Mouse (Mus musculus): Measurements from ENCODE around the gene Nup160. TPM values are rescaled to one million over a fixed set of nuclear protein-coding genes. Genes with fewer than 3 reads are reported as not detected.

Nup160 gene
- polyA plus RNA-seq, 1 experiment: 15.1 TPM

- H3K79me2 ChIP-seq (ENCODE audit: control insufficient read depth, insufficient read depth): peaks cover under 1% of the 10 kb centered on the region
- TF ChIP-seq MYOD1 (IDR thresholded peaks at IDR 0.05; ENCODE audit: control insufficient read depth, insufficient read length, low read depth): no peak
- no peak for TF ChIP-seq USF1 (IDR thresholded peaks at IDR 0.05; ENCODE audit: low read depth)
- TF ChIP-seq CTCF (IDR thresholded peaks at IDR 0.05; ENCODE audit: control insufficient read depth, insufficient read depth, insufficient read length): no peak
- no peak for TF ChIP-seq FOSL1 (IDR thresholded peaks at IDR 0.05; ENCODE audit: insufficient read depth, low read length, poor library complexity, severe bottlenecking)
- H3ac ChIP-seq (ENCODE audit: control insufficient read depth, insufficient read length, low read depth): no peak overlapping the region
- peaks cover 45% of the 10 kb centered on the region for H3K36me3 ChIP-seq (ENCODE audit: control insufficient read depth, insufficient read depth)
- no peaks in the 10 kb centered on the region for H3K79me3 ChIP-seq (ENCODE audit: low read depth)
- H3K4me3 ChIP-seq (ENCODE audit: insufficient read depth, poor library complexity, severe bottlenecking): no peak overlapping the region
- no peaks in the 10 kb centered on the region for H3K27me3 ChIP-seq (ENCODE audit: control insufficient read depth, insufficient read depth, insufficient read length)
Observed at GRCm38 (mm10) chr2:90739327-90739726, 62.3 kb downstream of the Nup160 start.

DNA sequence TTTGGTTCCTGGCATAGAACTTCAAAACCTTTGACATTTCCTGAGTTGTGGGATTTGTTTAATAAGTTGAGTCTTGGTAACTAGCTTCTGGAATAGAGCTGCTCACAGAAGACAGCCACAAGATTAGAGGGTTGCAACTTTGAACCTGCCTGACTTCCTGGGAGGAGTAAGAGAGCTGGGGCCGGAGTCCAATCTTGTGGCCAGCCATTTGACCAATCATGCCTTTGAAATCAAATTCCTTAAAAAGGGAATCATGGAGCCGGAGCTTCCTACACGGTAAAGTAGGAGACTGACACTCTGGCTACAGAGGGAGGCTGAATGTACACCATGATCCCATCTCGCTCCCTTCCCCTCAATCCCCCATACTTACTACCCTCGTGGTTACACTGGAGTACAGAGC is 62.9 kb downstream of the Nup160 start:
- Histone ChIP-seq H3K4me3 (ENCODE audit: insufficient read depth, poor library complexity, severe bottlenecking) (no peak overlapping the region), H3K27me3 (ENCODE audit: control insufficient read depth, insufficient read depth, insufficient read length) (no peaks in the 10 kb centered on the region), H3K79me2 (ENCODE audit: control insufficient read depth, insufficient read depth) (peaks cover 6% of the 10 kb centered on the region), H3K36me3 (ENCODE audit: control insufficient read depth, insufficient read depth) (peaks cover 39% of the 10 kb centered on the region), H3K79me3 (ENCODE audit: low read depth) (no peaks in the 10 kb centered on the region), H3ac (ENCODE audit: control insufficient read depth, insufficient read length, low read depth) (no peak overlapping the region)
- TF ChIP-seq USF1 (IDR thresholded peaks at IDR 0.05; ENCODE audit: low read depth): no peak
- TF ChIP-seq MAX (IDR thresholded peaks at IDR 0.05): no peak
- TF ChIP-seq FOSL1 (IDR thresholded peaks at IDR 0.05; ENCODE audit: insufficient read depth, low read length, poor library complexity, severe bottlenecking): no peak
- TF ChIP-seq MYOD1 (IDR thresholded peaks at IDR 0.05; ENCODE audit: control insufficient read depth, insufficient read length, low read depth): no peak
- no peak for TF ChIP-seq MYOG (IDR thresholded peaks at IDR 0.05; ENCODE audit: control insufficient read depth, extremely low read depth, insufficient read length)
- no peak for TF ChIP-seq CEBPB (IDR thresholded peaks at IDR 0.05; ENCODE audit: low read depth)
- no peak for TF ChIP-seq CTCF (IDR thresholded peaks at IDR 0.05; ENCODE audit: control insufficient read depth, insufficient read depth, insufficient read length)

GRCm38 (mm10) chr2:90744285-90745052 is 67.5 kb downstream of the Nup160 start:
- H3K79me3 ChIP-seq (ENCODE audit: low read depth): peaks cover 37% of the 10 kb centered on the region
- peak overlapping the region; percentile 97 for H3K4me3 ChIP-seq (ENCODE audit: insufficient read depth, poor library complexity, severe bottlenecking)
- no peaks in the 10 kb centered on the region for H3K27me3 ChIP-seq (ENCODE audit: control insufficient read depth, insufficient read depth, insufficient read length)
- peaks cover 47% of the 10 kb centered on the region for H3K79me2 ChIP-seq (ENCODE audit: control insufficient read depth, insufficient read depth)
- TF ChIP-seq FOSL1 (IDR thresholded peaks at IDR 0.05; ENCODE audit: insufficient read depth, low read length, poor library complexity, severe bottlenecking): no peak
- peak; percentile 9 for TF ChIP-seq USF1 (IDR thresholded peaks at IDR 0.05; ENCODE audit: low read depth)
- H3ac ChIP-seq (ENCODE audit: control insufficient read depth, insufficient read length, low read depth): no peak overlapping the region
- peaks cover 23% of the 10 kb centered on the region for H3K36me3 ChIP-seq (ENCODE audit: control insufficient read depth, insufficient read depth)

DNA sequence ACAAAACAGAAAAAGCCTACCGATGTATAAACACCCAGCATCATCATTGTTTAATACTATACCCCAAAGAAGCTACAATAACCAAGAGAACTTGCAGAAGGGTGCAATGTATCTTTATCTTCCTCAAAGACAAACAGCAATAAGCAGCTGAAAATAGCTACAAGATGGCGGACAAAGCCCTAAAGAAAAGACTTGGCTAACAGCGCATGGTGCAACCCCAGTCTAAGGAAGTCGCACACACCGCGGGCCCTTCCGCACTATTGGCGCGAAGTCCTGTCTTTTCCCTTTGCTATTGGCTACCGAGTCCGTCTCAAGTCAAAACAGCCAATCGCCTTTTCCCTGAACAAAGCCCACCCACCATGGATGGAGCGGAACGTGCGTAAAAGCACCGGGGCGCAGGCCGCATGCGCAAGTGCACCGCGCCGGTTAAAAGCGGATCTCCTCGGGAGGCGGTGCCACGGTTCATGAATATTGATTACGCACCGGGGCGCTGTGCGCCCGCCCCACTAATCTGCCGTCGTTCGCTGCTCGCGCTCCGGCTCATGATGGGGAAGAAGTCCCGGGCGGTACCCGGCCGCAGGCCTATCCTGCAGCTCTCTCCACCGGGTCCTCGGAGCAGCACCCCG is 68.2 kb downstream of the Nup160 start, which contains the start of gene Fnbp4:
Fnbp4 (plus strand) TSS at position 318 of the 626 bp plus-strand sequence.
- Histone ChIP-seq H3K36me3 (ENCODE audit: control insufficient read depth, insufficient read depth) (peaks cover 30% of the 10 kb centered on the region), H3K27me3 (ENCODE audit: control insufficient read depth, insufficient read depth, insufficient read length) (no peaks in the 10 kb centered on the region), H3K79me2 (ENCODE audit: control insufficient read depth, insufficient read depth) (peaks cover 54% of the 10 kb centered on the region), H3K4me3 (ENCODE audit: insufficient read depth, poor library complexity, severe bottlenecking) (peak within 1 kb of the TSS; percentile 97), H3ac (ENCODE audit: control insufficient read depth, insufficient read length, low read depth) (peak within 1 kb of the TSS; percentile 89), H3K79me3 (ENCODE audit: low read depth) (peaks cover 44% of the 10 kb centered on the region)
- no peak for TF ChIP-seq FOSL1 (IDR thresholded peaks at IDR 0.05; ENCODE audit: insufficient read depth, low read length, poor library complexity, severe bottlenecking)
- peak; percentile 94 for TF ChIP-seq MAX (IDR thresholded peaks at IDR 0.05)
- TF ChIP-seq CTCF (IDR thresholded peaks at IDR 0.05; ENCODE audit: control insufficient read depth, insufficient read depth, insufficient read length): no peak
- no peak for TF ChIP-seq MYOD1 (IDR thresholded peaks at IDR 0.05; ENCODE audit: control insufficient read depth, insufficient read length, low read depth)
- TF ChIP-seq USF1 (IDR thresholded peaks at IDR 0.05; ENCODE audit: low read depth): no peak
- TF ChIP-seq CEBPB (IDR thresholded peaks at IDR 0.05; ENCODE audit: low read depth): peak; percentile 58
- TF ChIP-seq MYOG (IDR thresholded peaks at IDR 0.05; ENCODE audit: control insufficient read depth, extremely low read depth, insufficient read length): no peak

GRCm38 (mm10) chr2:90745740-90746537 is 68.9 kb downstream of the Nup160 start:
- H3ac ChIP-seq (ENCODE audit: control insufficient read depth, insufficient read length, low read depth): peak overlapping the region; percentile 89
- H3K79me3 ChIP-seq (ENCODE audit: low read depth): peaks cover 50% of the 10 kb centered on the region
- H3K79me2 ChIP-seq (ENCODE audit: control insufficient read depth, insufficient read depth): peaks cover 62% of the 10 kb centered on the region
- no peak for TF ChIP-seq MYOG (IDR thresholded peaks at IDR 0.05; ENCODE audit: control insufficient read depth, extremely low read depth, insufficient read length)
- no peak for TF ChIP-seq USF1 (IDR thresholded peaks at IDR 0.05; ENCODE audit: low read depth)
- TF ChIP-seq FOSL1 (IDR thresholded peaks at IDR 0.05; ENCODE audit: insufficient read depth, low read length, poor library complexity, severe bottlenecking): no peak
- no peak for TF ChIP-seq CEBPB (IDR thresholded peaks at IDR 0.05; ENCODE audit: low read depth)
- no peak for TF ChIP-seq CTCF (IDR thresholded peaks at IDR 0.05; ENCODE audit: control insufficient read depth, insufficient read depth, insufficient read length)
- no peak for TF ChIP-seq MAX (IDR thresholded peaks at IDR 0.05)
- TF ChIP-seq MYOD1 (IDR thresholded peaks at IDR 0.05; ENCODE audit: control insufficient read depth, insufficient read length, low read depth): no peak
- H3K36me3 ChIP-seq (ENCODE audit: control insufficient read depth, insufficient read depth): peaks cover 38% of the 10 kb centered on the region
- peak overlapping the region; percentile 97 for H3K4me3 ChIP-seq (ENCODE audit: insufficient read depth, poor library complexity, severe bottlenecking)
- no peaks in the 10 kb centered on the region for H3K27me3 ChIP-seq (ENCODE audit: control insufficient read depth, insufficient read depth, insufficient read length)
